Mouse (Mus musculus): ENCODE data around the gene Slc44a5. TPM values are rescaled to one million over a fixed set of nuclear protein-coding genes. Genes with fewer than 3 reads are reported as not detected.

The Slc44a5 gene
- polyA plus RNA-seq, 1 experiment from 2014 or later = not detected

- 84% methylated on average over 9 of the region's 9 CpGs for WGBS (ENCODE audit: missing documents)
- no peaks in the 10 kb centered on the region for H3K36me3 ChIP-seq (ENCODE audit: inconsistent target)
- H3K27ac ChIP-seq = no peak overlapping the region
- H3K4me3 ChIP-seq (ENCODE audit: inconsistent target) = no peak overlapping the region
- H3K79me2 ChIP-seq (ENCODE audit: inconsistent target) = no peaks in the 10 kb centered on the region
Measured at GRCm38 (mm10) chr3:154101671-154102070, 128.4 kb downstream of the Slc44a5 start.

GRCm38 (mm10) chr3:154110528-154110927 lies 137.3 kb downstream of the Slc44a5 start:
- H3K4me3 ChIP-seq (ENCODE audit: inconsistent target) = no peak overlapping the region
- no peak overlapping the region for H3K27ac ChIP-seq
- no peaks in the 10 kb centered on the region for H3K36me3 ChIP-seq (ENCODE audit: inconsistent target)
- 69% methylated on average over 4 of the region's 5 CpGs for WGBS (ENCODE audit: missing documents)
- H3K79me2 ChIP-seq (ENCODE audit: inconsistent target) = no peaks in the 10 kb centered on the region

- Histone ChIP-seq H3K27ac (no peak overlapping the region), H3K79me2 (ENCODE audit: inconsistent target) (no peaks in the 10 kb centered on the region), H3K4me3 (ENCODE audit: inconsistent target) (no peak overlapping the region), H3K36me3 (ENCODE audit: inconsistent target) (no peaks in the 10 kb centered on the region)
- whole genome bisulfite sequencing (ENCODE audit: missing documents) = 79% methylated on average over 5 of the region's 5 CpGs
Measured at GRCm38 (mm10) chr3:154111221-154111620, 138.0 kb downstream of the Slc44a5 start.

GRCm38 (mm10) chr3:154114991-154115390 lies 141.8 kb downstream of the Slc44a5 start:
- Histone ChIP-seq H3K27ac (no peak overlapping the region), H3K36me3 (ENCODE audit: inconsistent target) (no peaks in the 10 kb centered on the region), H3K79me2 (ENCODE audit: inconsistent target) (no peaks in the 10 kb centered on the region), H3K4me3 (ENCODE audit: inconsistent target) (no peak overlapping the region)
- 88% methylated on average over 9 of the region's 9 CpGs for WGBS (ENCODE audit: missing documents)

GRCm38 (mm10) chr3:154115478-154115877 lies 142.2 kb downstream of the Slc44a5 start:
- no peak overlapping the region for H3K4me3 ChIP-seq (ENCODE audit: inconsistent target)
- H3K27ac ChIP-seq = no peak overlapping the region
- H3K79me2 ChIP-seq (ENCODE audit: inconsistent target) = no peaks in the 10 kb centered on the region
- 86% methylated on average over 4 of the region's 4 CpGs for whole genome bisulfite sequencing (ENCODE audit: missing documents)
- no peaks in the 10 kb centered on the region for H3K36me3 ChIP-seq (ENCODE audit: inconsistent target)

GRCm38 (mm10) chr3:154116000-154116399 lies 142.8 kb downstream of the Slc44a5 start:
- Histone ChIP-seq H3K27ac (no peak overlapping the region), H3K79me2 (ENCODE audit: inconsistent target) (no peaks in the 10 kb centered on the region), H3K36me3 (ENCODE audit: inconsistent target) (no peaks in the 10 kb centered on the region), H3K4me3 (ENCODE audit: inconsistent target) (no peak overlapping the region)
- 94% methylated on average over 5 of the region's 5 CpGs for WGBS (ENCODE audit: missing documents)

GRCm38 (mm10) chr3:154118992-154119603 lies 145.9 kb downstream of the Slc44a5 start:
- Histone ChIP-seq H3K27ac (no peak overlapping the region), H3K4me3 (ENCODE audit: inconsistent target) (no peak overlapping the region), H3K36me3 (ENCODE audit: inconsistent target) (no peaks in the 10 kb centered on the region), H3K79me2 (ENCODE audit: inconsistent target) (no peaks in the 10 kb centered on the region)
- WGBS (ENCODE audit: missing documents) = 86% methylated on average over 6 of the region's 6 CpGs

GRCm38 (mm10) chr3:154122531-154122930 lies 149.3 kb downstream of the Slc44a5 start:
- H3K79me2 ChIP-seq (ENCODE audit: inconsistent target) = no peaks in the 10 kb centered on the region
- no peaks in the 10 kb centered on the region for H3K36me3 ChIP-seq (ENCODE audit: inconsistent target)
- no peak overlapping the region for H3K27ac ChIP-seq
- 91% methylated on average over 3 of the region's 3 CpGs for WGBS (ENCODE audit: missing documents)
- no peak overlapping the region for H3K4me3 ChIP-seq (ENCODE audit: inconsistent target)

- Histone ChIP-seq H3K36me3 (ENCODE audit: inconsistent target) (no peaks in the 10 kb centered on the region), H3K27ac (no peak overlapping the region), H3K4me3 (ENCODE audit: inconsistent target) (no peak overlapping the region), H3K79me2 (ENCODE audit: inconsistent target) (no peaks in the 10 kb centered on the region)
- 92% methylated on average over 15 of the region's 15 CpGs for WGBS (ENCODE audit: missing documents)
Measured at GRCm38 (mm10) chr3:154124890-154125575, 151.8 kb downstream of the Slc44a5 start.

GRCm38 (mm10) chr3:154125768-154126376 lies 152.6 kb downstream of the Slc44a5 start:
- Histone ChIP-seq H3K27ac (no peak overlapping the region), H3K4me3 (ENCODE audit: inconsistent target) (no peak overlapping the region), H3K79me2 (ENCODE audit: inconsistent target) (no peaks in the 10 kb centered on the region), H3K36me3 (ENCODE audit: inconsistent target) (no peaks in the 10 kb centered on the region)
- WGBS (ENCODE audit: missing documents) = 87% methylated on average over 7 of the region's 7 CpGs

GRCm38 (mm10) chr3:154127246-154127645 lies 154.0 kb downstream of the Slc44a5 start:
- 70% methylated on average over 3 of the region's 3 CpGs for whole genome bisulfite sequencing (ENCODE audit: missing documents)
- Histone ChIP-seq H3K36me3 (ENCODE audit: inconsistent target) (no peaks in the 10 kb centered on the region), H3K79me2 (ENCODE audit: inconsistent target) (no peaks in the 10 kb centered on the region), H3K4me3 (ENCODE audit: inconsistent target) (no peak overlapping the region), H3K27ac (no peak overlapping the region)

- WGBS (ENCODE audit: missing documents) = 68% methylated on average over 4 of the region's 4 CpGs
Measured at GRCm38 (mm10) chr3:154129036-154129435, 155.8 kb downstream of the Slc44a5 start.

GRCm38 (mm10) chr3:154130431-154131114 lies 157.3 kb downstream of the Slc44a5 start:
- no peak overlapping the region for H3K4me3 ChIP-seq (ENCODE audit: inconsistent target)
- no peaks in the 10 kb centered on the region for H3K36me3 ChIP-seq (ENCODE audit: inconsistent target)
- H3K79me2 ChIP-seq (ENCODE audit: inconsistent target) = no peaks in the 10 kb centered on the region
- 75% methylated on average over 4 of the region's 6 CpGs for WGBS (ENCODE audit: missing documents)
- H3K27ac ChIP-seq = no peak overlapping the region

More at GRCm38 (mm10) chr3:154129036-154129435, 155.8 kb downstream of the Slc44a5 start:
- no peaks in the 10 kb centered on the region for H3K36me3 ChIP-seq (ENCODE audit: inconsistent target)
- H3K79me2 ChIP-seq (ENCODE audit: inconsistent target) = no peaks in the 10 kb centered on the region
- no peak overlapping the region for H3K27ac ChIP-seq
- H3K4me3 ChIP-seq (ENCODE audit: inconsistent target) = no peak overlapping the region

- Histone ChIP-seq H3K79me2 (ENCODE audit: inconsistent target) (no peaks in the 10 kb centered on the region), H3K4me3 (ENCODE audit: inconsistent target) (no peak overlapping the region), H3K36me3 (ENCODE audit: inconsistent target) (no peaks in the 10 kb centered on the region), H3K27ac (no peak overlapping the region)
- WGBS (ENCODE audit: missing documents) = 90% methylated on average over 6 of the region's 6 CpGs
Measured at GRCm38 (mm10) chr3:154133986-154134385, 160.8 kb downstream of the Slc44a5 start.

GRCm38 (mm10) chr3:154134701-154135100 lies 161.5 kb downstream of the Slc44a5 start:
- Histone ChIP-seq H3K27ac (no peak overlapping the region), H3K79me2 (ENCODE audit: inconsistent target) (no peaks in the 10 kb centered on the region), H3K36me3 (ENCODE audit: inconsistent target) (no peaks in the 10 kb centered on the region), H3K4me3 (ENCODE audit: inconsistent target) (no peak overlapping the region)
- WGBS (ENCODE audit: missing documents) = 91% methylated on average over 2 of the region's 2 CpGs
